Mouse (Mus musculus): Measurements from ENCODE around the gene Gstcd.

Gstcd gene

DNA sequence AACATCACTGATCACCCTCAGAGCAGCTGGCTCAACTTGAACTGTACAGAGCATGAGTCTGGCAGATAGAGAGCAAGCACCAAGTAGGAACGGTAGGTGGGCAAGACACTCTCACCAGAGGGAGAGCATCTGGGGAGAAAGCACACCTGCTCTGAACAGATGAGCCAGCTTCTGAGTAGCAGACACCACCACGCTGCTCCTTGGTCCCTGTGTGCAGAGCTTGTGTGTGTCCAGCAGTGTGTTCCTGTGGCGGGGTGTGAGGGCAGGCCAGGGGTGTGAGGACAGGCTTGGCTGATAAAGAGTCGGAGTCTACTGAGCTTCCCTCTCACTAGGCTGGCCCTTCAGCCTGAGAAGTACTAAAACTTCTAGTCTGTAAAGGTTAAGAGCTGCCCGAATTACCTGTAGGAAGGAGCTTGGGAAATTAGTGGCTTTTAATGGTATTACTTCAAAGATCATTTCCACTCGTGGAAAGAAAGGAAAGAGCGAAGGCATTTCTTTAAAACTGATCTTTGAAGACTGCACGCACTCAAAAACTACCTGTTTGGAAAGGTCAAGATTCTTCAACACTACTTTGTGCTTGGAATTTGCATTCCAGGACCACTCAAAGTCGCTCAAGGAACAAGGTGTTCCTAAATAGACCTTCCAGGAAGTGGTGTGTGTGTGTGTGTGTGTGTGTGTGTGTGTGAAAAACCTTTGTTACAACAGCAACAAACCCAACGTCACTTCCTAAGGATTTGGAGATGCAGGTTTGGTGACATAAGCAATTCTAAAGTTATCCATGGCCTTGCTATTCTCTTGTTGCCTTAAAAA, 151.4 kb downstream of the Gstcd start:
- no peak for DNase-seq (ENCODE audit: low spot score in 2 of 2)

DNA sequence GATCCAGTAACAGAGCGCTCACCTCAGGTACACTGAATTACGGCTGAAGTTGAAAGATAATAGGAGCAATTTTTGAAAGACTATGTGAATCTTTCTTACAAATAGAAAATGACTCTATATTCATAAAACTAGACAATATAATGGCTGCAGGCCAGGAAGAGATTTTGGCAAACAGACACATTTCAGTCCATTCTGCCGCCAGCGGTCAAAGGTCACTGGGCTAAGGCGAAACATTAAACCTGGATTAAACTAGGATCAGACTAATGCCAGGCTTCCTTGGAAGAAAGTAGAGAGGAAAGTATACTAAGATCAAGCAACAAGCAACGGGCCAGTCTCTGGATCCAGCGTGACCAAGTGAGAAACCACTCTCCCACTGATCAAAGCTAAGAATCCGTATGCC, 152.8 kb downstream of the Gstcd start:
- DNase-seq (ENCODE audit: low spot score in 2 of 2), result no peak

DNA sequence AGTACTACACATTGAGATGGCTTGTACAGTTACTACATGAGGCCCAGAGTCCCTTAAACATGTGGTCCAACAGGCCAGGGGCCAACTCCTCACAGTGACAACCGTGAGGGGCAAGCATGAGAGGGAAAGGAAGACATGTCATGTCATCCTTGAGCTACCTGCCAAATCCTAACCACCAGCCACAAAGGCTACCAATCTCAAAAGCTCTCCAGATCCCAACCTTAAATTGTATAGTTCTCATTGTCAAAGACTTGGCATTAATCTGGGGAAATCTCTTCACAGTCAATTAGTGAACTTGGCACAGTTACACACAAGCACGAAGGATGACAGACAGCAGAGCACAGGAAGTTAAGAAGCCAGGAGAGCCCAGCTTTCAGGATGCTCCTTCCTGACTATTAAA, 157.2 kb downstream of the Gstcd start:
- no peak for DNase-seq (ENCODE audit: low spot score in 2 of 2)

Measured in frontal cortex, postnatal 25 days (tissue).